Mouse (Mus musculus) cerebellum, adult 2 months (tissue): ENCODE measurements around the gene Tnfrsf4.

Experiments used
- CTCF ChIP-seq: fragments of 200-500 bp; IDR thresholded peaks from 2 replicates; pipeline ENCODE4 v1.5.1; 2011; ENCODE audit warnings: low read depth, mild to moderate bottlenecking, control low read depth, low read length, moderate library complexity, borderline replicate concordance; ENCODE audit not compliant: insufficient read depth
- POLR2A ChIP-seq: fragments of 200-500 bp; IDR thresholded peaks from 2 replicates; pipeline ENCODE4 v1.6.1; 2011; ENCODE audit warnings: low read length, control low read depth, borderline replicate concordance; ENCODE audit not compliant: insufficient read depth

GRCm38 (mm10) chr4:156049779-156050178 lies 36.1 kb downstream of the Tnfrsf4 start:
- TF ChIP-seq POLR2A (no peak), CTCF (no peak)
